Mouse (Mus musculus) stomach, adult 2 months (tissue): ENCODE measurements around the gene Prrg3. TPM values are rescaled to one million over a fixed set of nuclear protein-coding genes. Genes with fewer than 3 reads are reported as not detected.

Source experiments
- polyA plus RNA-seq: library from polyadenylated mRNA; depleted of rRNA; stranded (reverse); fragments of >200 nt; gene quantifications from 2 replicates; pipeline ENCODE4 v1.2.3, GENCODE M21; 2012; rRNA removed

Gene Prrg3
- 0.27 and 0.43 TPM in 2 replicates for polyA plus RNA-seq

DNA sequence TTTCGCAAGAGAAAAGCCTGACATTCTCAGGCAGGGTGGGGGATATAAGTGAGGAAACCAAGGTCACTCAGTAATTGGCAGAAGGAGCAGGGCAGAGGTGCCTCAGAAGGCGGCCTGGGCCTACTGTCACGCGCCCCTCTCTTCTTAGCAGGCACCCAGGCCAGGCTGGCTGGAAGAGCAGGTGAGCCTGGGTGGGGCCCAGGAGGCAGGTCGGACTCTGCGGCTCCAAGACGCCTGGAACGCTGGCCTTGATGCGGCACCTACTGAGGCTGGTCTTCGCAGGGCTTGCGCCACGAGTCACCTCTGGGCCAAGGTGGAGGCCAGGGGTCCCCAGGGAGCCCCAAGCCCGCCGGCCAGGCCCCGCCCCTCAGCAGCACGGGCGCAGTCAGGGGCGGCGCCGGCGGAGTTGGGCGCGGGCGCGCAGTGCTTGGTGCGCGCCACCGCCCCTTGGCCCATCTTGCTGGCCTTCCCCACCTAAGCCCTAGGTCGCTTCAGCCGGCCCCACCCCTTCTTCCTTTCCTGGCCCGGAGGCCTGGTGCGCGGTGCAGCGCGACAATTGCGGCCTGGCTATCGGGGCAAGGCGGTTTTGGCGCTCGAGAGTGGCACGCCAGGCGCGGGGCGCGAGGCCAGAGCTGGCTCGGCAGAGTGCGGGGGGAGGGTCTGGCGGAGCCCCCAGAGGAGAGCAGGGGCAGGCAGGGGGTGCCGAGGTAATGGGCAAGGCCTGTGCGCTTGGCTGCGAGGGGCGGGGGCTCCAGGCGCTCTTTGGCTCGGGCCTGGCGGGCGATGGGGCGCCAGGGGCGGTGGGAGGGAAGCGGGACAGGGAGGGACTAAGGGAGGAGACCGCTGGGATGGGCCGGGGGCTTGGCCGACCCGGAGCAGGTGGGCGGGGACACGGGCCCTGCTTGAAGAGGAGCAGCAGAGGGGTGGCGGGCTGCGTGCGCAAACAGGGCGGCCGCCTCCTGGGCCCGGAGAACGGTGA is at the start of gene Prrg3:
TSS of gene Prrg3 (plus strand) at position 552 of the 979 bp plus-strand sequence.

DNA sequence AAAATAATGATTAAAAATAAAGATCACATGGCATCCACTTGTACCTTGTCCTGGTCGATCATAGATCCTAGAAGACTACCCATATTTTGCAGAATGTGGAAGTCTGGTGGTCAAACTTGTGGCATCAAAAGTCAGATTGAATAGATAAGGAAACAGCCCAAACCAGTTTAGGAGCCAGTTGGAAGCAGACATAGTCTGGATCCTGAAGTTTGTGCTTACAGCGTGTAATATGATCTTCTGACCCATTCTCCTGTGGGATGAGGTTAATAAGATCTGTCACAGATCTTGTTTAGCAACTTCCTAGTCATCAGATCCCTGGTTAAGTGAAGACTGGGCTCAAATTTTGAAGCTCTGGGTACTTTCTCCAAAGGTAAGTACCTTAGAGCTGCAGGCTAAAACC is 10.3 kb downstream of the Prrg3 start, which contains the start of gene Fate1:
TSS of gene Fate1 (plus strand) at position 301 of the 400 bp plus-strand sequence.

GRCm38 (mm10) chrX:71991549-71991948 is 29.1 kb downstream of the Prrg3 start, which contains the start of gene Cnga2:
Cnga2 (plus strand) TSS chrX:71991849.

Other genes starting within 250 kb of the Prrg3 start
- gene Vma21, start 146.7 kb upstream of the Prrg3 start, polyA plus RNA-seq: 1.3 and 1.6 TPM in 2 replicates
- 0.05 and 0.08 TPM in 2 replicates for gene Gm1141, start 41.6 kb upstream of the Prrg3 start, polyA plus RNA-seq
- gene Fate1, start 10.4 kb downstream of the Prrg3 start, polyA plus RNA-seq: not detected in 2 replicates
- gene Cnga2, start 29.2 kb downstream of the Prrg3 start, polyA plus RNA-seq: not detected in 2 replicates